Mouse (Mus musculus) embryonic facial prominence, embryonic 10.5 days (tissue): ENCODE data around the gene Mob3b. TPM values are rescaled to one million over a fixed set of nuclear protein-coding genes. Genes with fewer than 3 reads are reported as not detected.

Experiments
- DNase-seq: peaks from one replicate; pipeline ENCODE4 v3.0.0-alpha.2; 2017; ENCODE audit warnings: low spot score
- H3K27ac ChIP-seq: fragments of 300-500 bp; sonication (generic); replicated peaks from 2 replicates; pipeline ENCODE4 v1.5.1; 2016; ENCODE audit warnings: mild to moderate bottlenecking
- H3K27me3 ChIP-seq: fragments of 300-500 bp; sonication (generic); replicated peaks from 2 replicates; pipeline ENCODE4 v1.6.1; 2016; ENCODE audit warnings: low read depth, mild to moderate bottlenecking; ENCODE audit not compliant: poor library complexity, severe bottlenecking
- H3K36me3 ChIP-seq: fragments of 300-500 bp; sonication (generic); replicated peaks from 2 replicates; pipeline ENCODE4 v1.6.1; 2016; ENCODE audit warnings: mild to moderate bottlenecking, moderate library complexity
- H3K4me1 ChIP-seq: fragments of 300-500 bp; sonication (generic); 2 replicates; pipeline ENCODE4 v1.6.1; 2016
- H3K4me3 ChIP-seq: fragments of 300-500 bp; sonication (generic); 2 replicates; pipeline ENCODE4 v1.5.1; 2016; ENCODE audit warnings: mild to moderate bottlenecking, moderate library complexity
- H3K9me3 ChIP-seq: fragments of 300-500 bp; sonication (generic); 2 replicates; pipeline ENCODE4 v1.6.1; 2016; ENCODE audit warnings: mild to moderate bottlenecking
- WGBS: fragments of 180-500 bp; shearing (Covaris S2); methylation state at CpG from one replicate; pipeline ENCODE4 v1.1.7; 2016; 5-methylcytosine and 5-hydroxymethylcytosine counted together
- polyA plus RNA-seq: library from polyadenylated mRNA; unstranded; fragments of >200 nt; fragmentation: Nextera tagmentation; extraction: Ambion mirVana; gene quantifications from 2 replicates; pipeline ENCODE4 v1.2.1, GENCODE M21; 2016

Mob3b gene
- polyA plus RNA-seq, 1 experiment from 2014 or later = 14.0 TPM

- H3K27ac ChIP-seq = no peak overlapping the region
- no peaks in the 10 kb centered on the region for H3K27me3 ChIP-seq
- no peaks in the 10 kb centered on the region for H3K4me1 ChIP-seq
- H3K4me3 ChIP-seq = no peak overlapping the region
- H3K9me3 ChIP-seq = no peaks in the 10 kb centered on the region
- 0 out of 2 replicates have a peak, but pooled peaks cover 5% of the 10 kb centered on the region for H3K36me3 ChIP-seq
- DNase-seq = no peak
- 94% methylated on average over 5 of the region's 5 CpGs for WGBS
These were observed 116.4 kb downstream of the Mob3b start for GRCm38 (mm10) chr4:35040896-35041295.

GRCm38 (mm10) chr4:35040306-35040705 lies 117.0 kb downstream of the Mob3b start:
- Histone ChIP-seq H3K9me3 (no peaks in the 10 kb centered on the region), H3K27ac (no peak overlapping the region), H3K4me1 (no peaks in the 10 kb centered on the region), H3K27me3 (no peaks in the 10 kb centered on the region), H3K4me3 (no peak overlapping the region), H3K36me3 (0 out of 2 replicates have a peak, but pooled peaks cover 5% of the 10 kb centered on the region)
- WGBS = 94% methylated on average over 1 of the region's 1 CpGs
- no peak for DNase-seq

GRCm38 (mm10) chr4:35037824-35038223 lies 119.5 kb downstream of the Mob3b start:
- no peak overlapping the region for H3K27ac ChIP-seq
- H3K27me3 ChIP-seq = no peaks in the 10 kb centered on the region
- H3K9me3 ChIP-seq = no peaks in the 10 kb centered on the region
- no peak overlapping the region for H3K4me3 ChIP-seq
- peaks cover 9% of the 10 kb centered on the region for H3K4me1 ChIP-seq
- DNase-seq = no peak
- WGBS = 75% methylated on average over 2 of the region's 2 CpGs
- H3K36me3 ChIP-seq = 0 out of 2 replicates have a peak, but pooled peaks cover 5% of the 10 kb centered on the region

GRCm38 (mm10) chr4:35034504-35035290 lies 122.6 kb downstream of the Mob3b start:
- WGBS = 42% methylated on average over 18 of the region's 18 CpGs

GRCm38 (mm10) chr4:35032758-35033157 lies 124.5 kb downstream of the Mob3b start:
- WGBS = 80% methylated on average over 3 of the region's 3 CpGs
- Histone ChIP-seq H3K36me3 (0 out of 2 replicates have a peak, but pooled peaks cover 3% of the 10 kb centered on the region), H3K4me1 (peaks cover 13% of the 10 kb centered on the region), H3K4me3 (no peak overlapping the region), H3K27me3 (peaks cover 4% of the 10 kb centered on the region; the same call in 1 of the 2 replicates), H3K9me3 (peaks cover 3% of the 10 kb centered on the region; the same call in 1 of the 2 replicates), H3K27ac (no peak overlapping the region)
- no peak for DNase-seq

More at GRCm38 (mm10) chr4:35034504-35035290, 122.6 kb downstream of the Mob3b start:
- no peaks in the 10 kb centered on the region for H3K9me3 ChIP-seq
- H3K27me3 ChIP-seq = peaks cover 4% of the 10 kb centered on the region; the same call in 1 of the 2 replicates
- H3K4me3 ChIP-seq = 0 out of 2 replicates have a peak overlapping the region, but pooled peaks have one; percentile 6
- peaks cover 13% of the 10 kb centered on the region for H3K4me1 ChIP-seq
- H3K36me3 ChIP-seq = 0 out of 2 replicates have a peak, but pooled peaks cover 5% of the 10 kb centered on the region
- H3K27ac ChIP-seq = no peak overlapping the region
- peak; percentile 39 for DNase-seq

GRCm38 (mm10) chr4:35031623-35032022 lies 125.7 kb downstream of the Mob3b start:
- WGBS = 37% methylated on average over 3 of the region's 3 CpGs
- no peak overlapping the region for H3K4me3 ChIP-seq
- H3K36me3 ChIP-seq = 0 out of 2 replicates have a peak, but pooled peaks cover 3% of the 10 kb centered on the region
- DNase-seq = peak; percentile 11
- no peak overlapping the region for H3K27ac ChIP-seq
- peaks cover 18% of the 10 kb centered on the region for H3K4me1 ChIP-seq
- peaks cover 3% of the 10 kb centered on the region; the same call in 1 of the 2 replicates for H3K9me3 ChIP-seq
- peaks cover 4% of the 10 kb centered on the region; the same call in 1 of the 2 replicates for H3K27me3 ChIP-seq

- Histone ChIP-seq H3K9me3 (peaks cover 3% of the 10 kb centered on the region; the same call in 1 of the 2 replicates), H3K4me3 (no peak overlapping the region), H3K4me1 (peaks cover 18% of the 10 kb centered on the region), H3K27me3 (peaks cover 4% of the 10 kb centered on the region; the same call in 1 of the 2 replicates), H3K36me3 (0 out of 2 replicates have a peak, but pooled peaks cover 3% of the 10 kb centered on the region), H3K27ac (no peak overlapping the region)
- DNase-seq = no peak
- WGBS = 76% methylated on average over 5 of the region's 5 CpGs
These were observed 126.1 kb downstream of the Mob3b start for GRCm38 (mm10) chr4:35031141-35031540.

GRCm38 (mm10) chr4:35018416-35018815 lies 138.9 kb downstream of the Mob3b start:
- Histone ChIP-seq H3K27me3 (peaks cover 15% of the 10 kb centered on the region; the same call in 1 of the 2 replicates), H3K36me3 (no peaks in the 10 kb centered on the region; the same call in 1 of the 2 replicates), H3K27ac (no peak overlapping the region), H3K4me1 (no peaks in the 10 kb centered on the region), H3K4me3 (no peak overlapping the region), H3K9me3 (no peaks in the 10 kb centered on the region)
- WGBS = 88% methylated on average over 1 of the region's 1 CpGs
- DNase-seq = no peak

- WGBS = 20% methylated on average over 10 of the region's 10 CpGs
These were observed 144.6 kb downstream of the Mob3b start for GRCm38 (mm10) chr4:35012401-35013307.

GRCm38 (mm10) chr4:35006541-35007260 lies 150.6 kb downstream of the Mob3b start:
- H3K36me3 ChIP-seq = no peaks in the 10 kb centered on the region
- no peak overlapping the region for H3K27ac ChIP-seq
- no peak overlapping the region for H3K4me3 ChIP-seq
- H3K27me3 ChIP-seq = no peaks in the 10 kb centered on the region
- peaks cover 18% of the 10 kb centered on the region for H3K4me1 ChIP-seq
- DNase-seq = no peak
- WGBS = 58% methylated on average over 11 of the region's 11 CpGs
- H3K9me3 ChIP-seq = no peaks in the 10 kb centered on the region

More at GRCm38 (mm10) chr4:35012401-35013307, 144.6 kb downstream of the Mob3b start:
- peak; percentile 25 for DNase-seq
- no peak overlapping the region for H3K4me3 ChIP-seq
- H3K36me3 ChIP-seq = no peaks in the 10 kb centered on the region; the same call in 1 of the 2 replicates
- H3K27ac ChIP-seq = no peak overlapping the region
- no peaks in the 10 kb centered on the region for H3K9me3 ChIP-seq
- peaks cover 15% of the 10 kb centered on the region for H3K4me1 ChIP-seq
- peaks cover 5% of the 10 kb centered on the region; the same call in 1 of the 2 replicates for H3K27me3 ChIP-seq

GRCm38 (mm10) chr4:35006056-35006455 lies 151.2 kb downstream of the Mob3b start:
- H3K27me3 ChIP-seq = no peaks in the 10 kb centered on the region
- no peak overlapping the region for H3K27ac ChIP-seq
- 66% methylated on average over 6 of the region's 6 CpGs for WGBS
- no peak overlapping the region for H3K4me3 ChIP-seq
- no peak for DNase-seq
- H3K9me3 ChIP-seq = no peaks in the 10 kb centered on the region
- no peaks in the 10 kb centered on the region for H3K36me3 ChIP-seq
- peaks cover 18% of the 10 kb centered on the region for H3K4me1 ChIP-seq
